Mouse (Mus musculus) fat pad, adult 2 months (tissue): ENCODE measurements around the gene Ddit4.
A peak's percentile ranks its signal among the peaks of the same experiment; 100 is the strongest.

Source experiments
- DNase-seq: peaks from one replicate; pipeline ENCODE4 v3.0.0-alpha.2; 2011; ENCODE audit warnings: low read depth, low spot score; ENCODE audit errors: extremely low read depth

The Ddit4 gene

DNA sequence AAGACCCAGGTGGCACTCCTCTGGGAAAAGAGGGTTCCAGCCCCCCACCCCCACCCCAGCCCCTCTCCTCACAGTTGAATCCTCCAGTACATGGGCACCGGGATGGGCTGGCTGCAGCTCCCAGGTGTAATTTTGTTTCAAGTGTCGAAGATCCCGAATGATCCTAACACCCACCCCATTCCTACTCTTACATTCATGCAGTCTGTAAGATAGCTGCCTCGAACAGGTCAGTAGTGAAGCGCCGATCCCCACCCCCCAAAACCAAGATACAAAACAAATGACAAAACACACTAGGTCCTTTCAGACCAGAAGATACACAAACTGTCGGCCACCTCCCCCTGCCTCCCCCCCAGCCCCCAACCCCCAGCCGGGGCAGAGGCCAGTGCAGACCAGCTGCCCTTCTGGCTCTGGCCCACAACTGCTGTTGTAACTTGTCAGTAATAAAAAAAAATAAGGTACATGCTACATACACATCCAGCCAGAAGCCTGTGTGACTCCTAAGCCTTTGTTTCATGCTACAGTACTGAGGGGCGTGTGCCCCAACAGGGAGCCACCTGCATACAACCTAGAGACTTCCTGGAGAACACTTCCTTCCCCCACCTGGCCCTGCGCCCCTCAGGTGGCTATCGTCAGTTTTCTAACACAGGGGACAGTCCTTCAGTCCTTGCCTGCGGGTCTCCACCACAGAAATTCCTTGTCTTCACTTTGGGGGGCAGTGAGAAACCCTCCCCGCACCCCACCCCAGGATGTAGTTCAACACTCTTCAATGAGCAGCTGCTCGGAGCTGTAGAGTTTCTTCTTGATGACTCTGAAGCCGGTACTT, 1.6 kb downstream of the Ddit4 start:
- DNase-seq, result no peak

DNA sequence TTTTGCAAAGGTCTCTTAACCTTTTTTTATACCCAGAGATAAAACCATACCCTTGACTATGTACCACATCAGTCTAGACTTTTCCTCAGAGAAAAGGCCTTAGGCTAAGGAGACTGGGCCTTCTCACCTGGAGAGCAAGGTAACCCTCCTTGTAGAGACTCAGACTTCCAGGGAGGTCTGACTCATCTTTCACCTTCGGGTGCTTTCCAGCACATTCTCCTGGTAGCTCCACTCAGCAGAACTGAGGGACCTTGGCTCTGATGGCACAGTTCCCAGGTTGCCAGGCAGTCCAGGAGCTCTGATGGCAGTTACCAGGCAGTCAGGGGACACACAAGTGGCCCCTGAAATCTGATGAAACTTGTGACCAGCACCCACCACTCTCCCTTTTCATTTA, 2.4 kb downstream of the Ddit4 start:
- DNase-seq, result no peak

DNA sequence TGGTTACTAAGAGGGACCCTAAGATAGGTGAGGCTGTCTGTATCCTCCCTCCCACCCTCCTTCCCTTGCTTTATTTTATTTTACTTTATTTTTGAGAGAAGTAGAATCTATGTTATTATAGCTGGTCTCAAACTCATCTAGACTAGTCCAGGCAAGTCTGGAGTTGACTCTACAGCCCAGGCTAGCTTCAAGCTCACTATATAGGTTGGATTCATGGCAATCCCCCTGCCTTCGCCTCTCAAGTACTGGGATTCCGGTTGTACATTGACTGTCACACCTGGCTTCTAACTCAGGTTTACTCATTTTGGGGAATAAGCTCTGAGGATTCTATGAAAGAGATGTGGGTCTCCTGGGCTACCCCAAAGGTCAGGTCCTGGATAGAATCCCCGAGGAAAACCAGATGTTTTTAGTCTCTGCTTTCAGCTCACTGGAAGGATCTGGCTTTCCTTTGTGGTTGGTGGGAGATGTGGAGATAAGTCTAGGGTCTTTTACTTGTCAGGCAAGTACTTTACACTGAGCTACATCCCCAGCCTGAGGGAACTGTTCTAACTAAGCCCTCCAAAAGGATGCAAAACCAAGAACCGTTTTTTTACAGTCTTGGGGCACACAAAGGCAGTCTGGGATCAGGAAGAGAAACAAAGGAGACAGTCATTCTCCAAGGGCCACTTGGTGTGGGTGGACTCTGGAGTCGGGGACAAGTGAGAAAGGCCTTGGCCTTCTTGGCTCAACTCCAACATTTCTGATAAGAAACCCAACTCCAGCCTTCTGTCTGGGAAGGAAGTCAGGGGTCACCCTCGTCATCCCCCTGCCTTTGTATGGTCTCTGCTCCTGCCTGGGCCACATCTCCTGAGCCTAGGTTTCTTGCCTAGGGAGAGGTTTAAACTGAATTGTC, 3.0 kb downstream of the Ddit4 start:
- DNase-seq, result no peak

DNA sequence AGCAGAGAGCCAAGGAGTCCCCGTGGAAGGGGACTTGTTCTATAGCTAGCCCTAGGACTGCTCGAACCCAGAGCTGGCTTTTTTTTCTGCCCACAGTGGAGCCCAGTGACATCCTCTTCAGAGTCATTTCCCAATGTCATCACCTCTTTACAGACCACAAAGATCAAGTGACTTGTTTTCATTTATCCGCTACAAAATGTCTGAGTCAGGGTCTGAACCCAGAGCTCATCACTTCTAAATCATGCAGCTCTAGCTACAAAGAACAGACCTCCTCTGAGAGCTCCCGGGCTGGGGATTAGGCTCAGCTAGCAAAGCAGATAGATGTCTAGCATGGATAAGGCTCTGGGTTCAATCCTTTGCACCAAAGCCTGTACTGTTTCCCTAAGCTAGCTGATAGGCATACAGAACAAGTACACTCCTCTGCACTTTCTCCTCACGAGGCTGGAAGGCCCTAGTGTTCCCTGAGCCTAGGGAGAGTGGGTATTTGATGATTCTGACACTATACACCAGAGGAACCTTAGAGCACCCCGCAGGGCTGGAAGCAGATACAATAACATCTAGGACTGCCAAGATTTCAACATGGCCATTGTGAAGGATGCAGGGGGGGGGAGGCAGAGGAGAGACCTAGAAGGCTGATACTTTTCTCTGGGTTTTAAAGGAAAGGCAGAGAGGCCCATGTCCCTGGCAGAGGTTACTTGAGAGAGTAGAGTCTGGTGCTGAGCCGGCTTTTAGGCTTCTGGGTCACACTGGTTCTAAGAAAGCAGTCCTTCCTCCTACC, 4.1 kb downstream of the Ddit4 start:
- peak; percentile 63 for DNase-seq

DNA sequence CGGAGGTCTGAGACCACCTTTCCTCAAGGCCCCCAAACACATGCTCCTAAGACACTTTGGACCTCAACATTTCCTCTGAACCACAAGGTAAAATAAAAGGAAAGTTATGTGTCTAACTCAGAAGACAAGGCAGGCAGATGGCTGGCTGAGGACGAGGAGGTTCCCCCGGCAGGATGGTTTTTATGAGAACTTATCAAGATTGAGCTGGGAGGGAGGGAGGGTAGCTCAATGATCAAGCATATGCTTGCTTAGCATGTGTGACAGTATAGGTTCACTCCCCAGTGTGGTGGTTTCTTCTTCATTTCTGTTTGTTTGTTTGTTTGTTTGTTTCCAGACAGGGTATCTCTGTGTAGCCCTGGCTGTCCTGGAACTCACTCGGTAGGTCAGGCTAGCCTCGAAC, 5.3 kb downstream of the Ddit4 start:
- DNase-seq, result no peak

DNA sequence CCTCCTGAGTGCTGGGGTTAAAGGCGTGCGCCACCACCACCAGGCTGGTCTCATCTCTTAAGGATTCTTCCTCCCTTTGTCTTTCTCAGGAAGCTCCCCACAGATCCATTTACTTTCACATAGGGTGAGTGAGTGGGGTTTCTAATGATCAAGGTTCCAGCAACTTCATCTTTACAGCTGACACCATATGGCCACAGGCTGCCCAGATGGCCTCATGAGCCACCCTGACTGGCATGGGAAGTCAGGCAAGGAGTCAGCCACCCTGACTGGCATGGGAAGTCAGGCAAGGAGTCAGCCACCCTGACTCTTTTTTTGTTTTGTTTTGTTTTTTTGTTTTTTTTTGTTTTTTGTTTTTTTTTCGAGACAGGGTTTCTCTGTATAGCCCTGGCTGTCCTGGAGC, 6.2 kb downstream of the Ddit4 start:
- no peak for DNase-seq

DNA sequence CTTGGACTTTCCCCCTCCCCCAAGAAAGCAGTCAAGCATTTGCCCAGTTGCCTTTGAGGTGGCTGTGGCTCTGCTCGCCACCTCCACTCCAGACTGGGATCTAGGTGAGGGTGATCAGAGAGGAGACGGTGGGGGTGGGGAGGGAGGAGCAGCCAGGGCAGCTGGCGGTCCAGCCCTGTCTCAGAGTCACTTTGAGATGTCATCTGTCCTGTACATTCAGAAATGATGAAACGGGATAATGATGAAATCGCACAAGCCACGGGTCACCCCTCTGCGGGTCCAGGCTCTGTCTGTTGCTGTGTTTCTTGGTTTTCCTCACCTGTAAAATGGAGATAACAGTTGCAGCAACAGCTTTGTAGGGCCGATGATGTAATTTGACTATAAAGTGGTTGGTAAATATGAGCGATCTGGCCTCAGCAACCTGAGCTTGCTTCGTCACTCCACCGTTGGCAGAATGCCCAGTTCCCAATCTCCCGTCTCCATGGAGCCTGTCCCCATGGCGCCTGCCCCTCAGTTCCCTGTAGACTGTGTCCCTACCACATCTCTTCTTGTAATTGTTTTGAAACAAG, 8.1 kb downstream of the Ddit4 start:
- DNase-seq, result no peak

DNA sequence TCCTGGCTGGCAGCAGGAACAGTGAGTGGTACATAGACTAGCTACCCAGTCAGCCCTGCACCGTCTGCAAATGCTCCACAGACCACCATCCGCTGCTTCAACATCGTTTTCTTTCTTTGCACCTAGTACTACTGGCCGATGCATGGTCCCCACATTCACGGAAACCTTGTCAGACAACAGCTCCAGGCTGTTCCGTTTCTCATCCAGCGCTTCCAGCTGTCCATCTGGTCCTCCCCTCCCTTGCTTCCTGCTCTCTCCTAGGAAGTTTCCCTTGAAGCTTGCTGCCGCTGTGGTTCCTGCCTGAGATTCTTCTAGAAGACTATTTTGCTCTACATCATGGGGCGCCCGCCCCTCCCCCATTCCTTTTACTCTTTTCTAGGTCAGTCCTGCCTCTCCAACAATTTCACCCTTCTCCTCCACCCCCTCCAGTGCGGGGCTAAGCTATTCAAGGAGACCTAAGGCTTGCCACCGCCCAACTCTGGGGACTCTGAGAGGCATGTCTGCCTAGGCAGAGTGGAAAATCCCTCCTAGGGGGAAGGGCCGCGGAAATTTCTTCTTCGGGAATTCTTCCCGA, 8.7 kb downstream of the Ddit4 start:
- no peak for DNase-seq

DNA sequence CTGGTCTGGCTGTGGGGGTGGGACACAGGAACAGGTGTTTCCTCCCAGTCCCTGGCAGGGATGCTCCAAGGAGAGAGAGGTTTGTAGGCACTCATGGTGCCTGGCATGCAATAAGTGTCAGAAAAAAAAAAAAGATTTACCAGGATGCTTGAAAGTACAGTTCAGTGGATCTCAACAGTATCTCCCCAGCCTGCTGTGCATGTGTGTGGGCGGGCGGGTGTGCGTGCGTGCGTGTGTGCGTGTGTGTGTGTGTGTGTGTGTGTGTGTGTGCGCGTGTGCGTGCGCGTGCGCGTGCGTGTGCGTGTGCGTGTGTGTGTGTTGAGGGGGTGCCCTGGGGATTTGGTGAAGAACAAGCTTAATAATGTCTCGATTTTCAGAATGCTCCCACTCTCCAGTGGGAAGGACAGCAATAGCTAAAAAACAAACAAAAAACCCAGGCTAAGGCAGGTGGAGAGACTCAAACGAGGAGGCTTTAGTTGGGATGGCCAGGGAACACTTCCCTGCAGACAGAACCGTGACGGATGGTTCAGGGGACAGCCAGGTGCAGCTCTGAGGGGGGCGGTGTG, 9.3 kb downstream of the Ddit4 start:
- DNase-seq, result no peak

DNA sequence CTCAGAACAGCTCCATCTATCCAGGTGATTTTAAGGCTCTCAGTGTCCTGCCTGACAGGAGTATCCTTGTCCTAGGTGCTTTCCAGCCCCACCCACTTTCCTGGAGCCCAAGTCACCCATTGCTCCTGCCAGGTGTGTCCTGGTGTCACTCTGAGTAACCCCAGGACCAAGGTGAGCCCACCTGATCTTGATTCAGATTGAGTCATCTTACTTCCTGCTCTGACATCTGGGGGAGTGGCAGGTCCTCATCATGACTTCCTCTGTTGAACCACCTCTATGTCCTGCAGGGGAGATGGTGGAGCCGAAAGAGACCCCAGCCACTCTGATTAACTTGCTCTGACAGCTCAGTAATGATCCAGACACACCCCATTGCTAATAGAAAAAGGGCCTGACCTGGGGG, 12.6 kb downstream of the Ddit4 start:
- no peak for DNase-seq

DNA sequence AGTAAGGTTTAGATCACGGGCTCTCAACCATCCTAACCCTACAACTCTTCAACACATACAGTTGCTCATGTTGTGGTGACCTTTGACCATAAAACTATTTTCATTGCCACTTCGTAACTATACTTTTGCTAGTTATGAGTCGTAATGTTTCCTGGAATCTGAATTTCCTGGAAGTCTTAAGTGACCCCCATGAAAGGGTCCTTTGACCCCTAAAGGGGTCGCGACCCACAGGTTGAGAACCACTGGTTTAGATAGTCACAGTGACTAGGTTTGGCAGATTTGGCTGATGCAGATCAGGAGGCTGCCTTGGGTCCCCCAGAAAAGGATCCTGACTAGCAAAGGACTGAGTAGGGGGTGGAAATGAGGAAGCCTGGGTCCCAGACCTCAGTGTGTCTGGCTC, 13.0 kb downstream of the Ddit4 start:
- no peak for DNase-seq

DNA sequence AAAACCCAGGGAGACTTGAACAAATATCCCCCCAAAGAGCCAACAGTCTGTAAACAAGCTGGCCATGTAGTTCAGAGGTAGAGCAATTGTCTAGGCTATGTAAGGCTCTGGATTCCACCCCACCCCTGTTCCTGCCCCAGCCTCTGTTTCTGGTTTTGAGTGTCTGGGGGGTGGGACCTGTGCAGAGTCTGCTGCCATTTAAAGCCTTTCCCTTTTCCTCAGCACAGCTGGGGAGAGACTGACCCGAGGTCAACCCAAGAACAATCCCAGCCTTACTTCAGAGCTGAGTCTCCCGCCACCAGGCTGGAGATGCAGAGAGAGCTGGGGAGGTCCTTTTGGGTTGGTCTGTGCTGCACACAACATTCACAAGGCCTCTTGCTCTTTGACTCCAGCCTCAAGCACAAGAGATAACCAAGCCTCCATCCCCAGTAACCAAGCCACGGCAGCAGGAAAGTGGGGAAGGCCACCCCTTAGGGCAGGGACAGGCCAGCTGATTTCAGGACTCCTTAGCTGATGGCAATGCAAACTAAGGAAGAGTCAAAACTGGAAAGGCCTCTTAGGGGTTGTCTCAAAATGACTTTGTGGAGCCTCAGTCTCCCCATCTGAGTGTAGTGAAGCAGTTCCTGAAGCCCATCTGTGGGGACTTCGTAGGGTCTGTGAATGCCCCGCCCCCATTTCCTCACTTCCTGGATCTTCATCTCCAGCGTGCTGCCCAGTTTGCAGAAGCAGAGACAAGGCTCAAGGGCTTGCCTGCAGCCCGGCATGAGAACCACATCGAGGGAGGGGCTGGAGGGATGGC, 15.4 kb downstream of the Ddit4 start:
- DNase-seq, result no peak

DNA sequence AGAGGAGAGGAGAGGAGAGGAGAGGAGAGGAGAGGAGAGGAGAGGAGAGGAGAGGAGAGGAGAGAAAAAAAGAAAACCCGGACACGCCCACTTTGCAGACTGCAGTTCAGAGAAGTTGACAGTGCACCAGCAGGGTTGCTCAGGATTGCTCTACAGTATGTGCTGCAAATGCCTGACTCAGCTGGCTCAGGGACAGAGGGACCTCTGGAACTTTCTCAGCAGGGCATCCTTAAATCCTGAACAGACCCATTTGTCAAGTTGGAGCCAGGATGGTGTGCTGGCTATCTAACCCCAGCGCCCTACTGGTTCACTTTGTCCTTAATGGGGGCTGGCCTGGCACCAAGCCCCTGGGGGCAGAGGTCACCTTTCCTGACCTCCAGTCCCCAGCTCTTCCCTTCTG, 17.6 kb downstream of the Ddit4 start:
- no peak for DNase-seq

DNA sequence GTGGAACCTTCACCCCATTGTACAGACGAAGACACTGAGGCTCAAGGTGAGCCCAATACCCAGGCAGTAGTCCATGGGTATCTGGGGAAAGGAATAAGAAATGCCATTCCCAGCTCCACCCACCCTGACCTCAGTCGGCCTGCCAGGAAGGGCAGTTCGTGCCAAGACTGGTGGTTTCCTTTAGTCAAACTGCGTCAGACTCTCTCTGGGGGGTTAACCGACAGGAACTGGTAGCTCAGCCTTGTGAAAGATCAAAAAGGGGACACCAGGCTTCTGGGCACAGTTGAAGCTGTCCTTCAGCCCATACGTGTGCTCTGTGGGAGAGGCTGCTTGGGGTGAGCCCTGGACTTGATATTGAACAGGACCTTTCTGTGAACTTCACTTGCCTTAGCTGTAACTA, 19.1 kb downstream of the Ddit4 start:
- DNase-seq, result no peak

DNA sequence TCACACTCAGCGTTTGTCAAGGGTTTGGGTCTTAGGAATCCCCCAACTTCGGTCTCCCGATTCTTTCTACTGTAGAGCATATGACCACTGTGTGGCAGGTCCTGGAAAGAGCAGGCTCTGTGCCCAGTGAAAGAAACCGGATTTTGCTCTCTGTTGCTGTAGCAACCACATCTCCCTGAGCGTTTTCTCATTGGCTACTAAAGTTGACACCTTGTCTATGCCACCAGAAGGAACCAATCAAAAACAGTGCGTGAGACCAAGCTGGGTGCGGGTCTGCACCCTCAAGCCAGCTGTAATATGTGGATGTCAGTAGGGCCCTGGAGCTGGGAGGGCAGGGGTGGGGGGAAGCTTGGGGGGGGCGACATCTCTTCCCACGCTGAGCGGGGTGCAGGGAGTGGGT, 20.6 kb downstream of the Ddit4 start:
- no peak for DNase-seq

DNA sequence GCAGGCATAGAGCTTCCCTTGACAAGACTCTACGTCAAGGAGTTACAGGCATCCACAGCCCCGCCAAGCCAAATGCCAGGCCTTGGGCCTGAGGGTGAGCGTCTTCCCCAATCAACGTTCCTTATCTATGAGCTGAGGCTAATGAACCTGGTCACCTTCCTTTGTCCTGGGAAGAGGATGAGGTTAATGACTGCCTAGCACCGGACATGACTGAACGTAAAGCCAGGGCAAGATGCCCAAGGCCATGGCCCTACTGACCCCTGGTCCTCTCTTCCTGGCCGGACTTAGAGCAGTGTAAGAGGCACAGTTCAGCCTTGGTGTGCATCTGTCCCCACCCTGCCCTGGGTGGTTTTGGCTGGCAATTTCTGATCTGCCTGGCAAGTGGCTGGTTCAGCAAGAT, 22.4 kb downstream of the Ddit4 start:
- no peak for DNase-seq

DNA sequence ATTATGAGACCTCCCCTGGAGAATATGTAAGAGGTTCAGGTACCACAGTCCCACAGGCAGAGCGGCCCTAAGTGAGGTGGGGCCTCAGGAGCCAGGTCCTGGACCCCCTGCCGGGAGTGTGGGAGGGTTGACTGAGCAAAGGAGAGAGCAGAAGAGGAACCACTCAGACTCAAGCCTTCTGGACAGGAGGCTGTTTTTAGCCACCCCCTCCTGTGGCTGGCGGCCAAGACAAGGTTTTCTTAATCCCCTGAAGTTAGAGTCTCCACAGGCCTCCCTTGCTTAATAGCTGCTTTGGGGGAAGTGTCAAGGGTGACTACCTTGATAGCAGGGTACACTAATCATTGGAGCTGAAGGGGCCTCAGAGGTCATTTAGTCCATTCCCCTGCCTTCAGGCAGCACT, 27.3 kb downstream of the Ddit4 start:
- DNase-seq, result no peak

DNA sequence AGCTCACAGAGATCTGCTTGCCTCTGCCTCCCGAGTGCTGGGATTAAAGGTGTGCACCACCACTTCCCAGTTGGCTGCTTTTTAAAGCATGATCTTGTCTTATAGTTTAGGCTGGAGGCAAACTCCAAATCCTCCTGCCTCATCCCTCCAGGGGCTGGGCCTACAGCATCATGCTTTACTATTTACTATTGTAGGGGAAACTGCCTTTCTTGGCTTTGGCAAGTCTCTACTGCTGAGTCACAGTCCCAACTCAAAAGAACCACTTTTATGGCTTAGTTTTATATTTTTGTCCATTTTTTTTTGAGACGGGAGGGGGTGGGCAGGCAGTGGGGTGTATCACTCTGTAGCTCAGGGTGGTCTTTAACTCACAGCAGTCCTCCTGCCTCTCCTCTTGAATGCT, 28.1 kb downstream of the Ddit4 start:
- no peak for DNase-seq

DNA sequence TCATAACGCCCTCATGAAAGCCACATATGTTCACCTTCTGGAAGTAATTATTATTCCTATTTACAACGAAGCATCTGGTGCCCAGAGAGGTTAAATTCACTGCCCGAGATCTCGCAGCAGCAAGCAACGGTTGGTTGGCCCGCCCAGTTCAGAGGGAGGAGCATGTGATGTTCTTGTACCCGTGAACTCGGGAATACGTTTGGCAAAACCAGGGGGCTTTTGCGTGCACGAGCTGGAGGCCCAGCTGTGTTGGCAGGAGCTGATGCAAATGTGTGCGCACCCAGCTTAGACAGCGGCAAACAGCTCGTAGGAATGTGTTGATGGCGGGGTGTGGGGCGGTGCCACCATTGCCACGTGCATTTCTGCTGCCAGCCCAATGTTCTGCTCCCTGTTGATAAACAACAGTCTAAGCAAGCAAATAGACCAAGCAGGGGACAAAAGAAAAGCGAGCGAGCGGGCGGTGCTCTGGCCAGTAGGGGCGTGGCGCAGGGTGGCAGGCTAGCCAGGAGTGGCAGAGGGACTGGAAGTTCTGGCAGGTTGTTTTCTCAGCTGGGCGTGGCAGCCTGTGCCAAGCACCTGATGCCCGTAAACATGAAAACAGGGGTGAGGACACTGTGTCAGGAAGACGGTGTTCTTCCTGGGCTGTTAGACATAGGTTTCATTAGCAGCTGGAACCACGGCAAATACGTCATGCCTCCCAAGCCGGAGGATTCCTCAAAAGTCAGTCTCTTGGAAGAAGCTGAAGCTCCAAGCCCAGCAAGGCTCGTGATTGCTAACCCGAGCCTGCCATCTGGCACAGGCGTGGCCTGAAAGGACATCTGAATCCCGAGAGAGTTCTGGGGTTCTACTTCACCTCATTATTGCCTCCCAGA, 30.6 kb downstream of the Ddit4 start:
- no peak for DNase-seq
